18 mouse cellular contexts compared by ENCODE assay signal in the genomic region with DNA sequence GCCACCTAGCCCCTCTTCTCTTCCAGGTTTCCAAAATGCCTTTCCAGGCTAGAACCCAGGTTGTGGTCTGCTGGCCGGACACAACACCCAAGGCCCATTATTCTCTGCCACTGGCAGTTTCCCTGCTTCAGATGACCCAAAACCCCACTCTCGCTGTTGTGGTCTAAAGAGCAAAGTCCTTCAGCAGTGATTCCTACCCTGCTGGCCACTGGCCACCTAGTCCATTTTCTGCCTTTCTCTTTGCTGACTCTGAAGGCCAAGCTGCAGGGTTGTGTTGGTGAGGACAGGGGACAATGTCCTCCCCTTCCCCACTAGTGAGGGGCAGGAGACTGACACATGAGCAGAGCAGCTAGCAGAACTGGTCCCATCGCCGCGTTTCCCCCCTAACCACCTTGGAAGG. TPM values are rescaled to one million over a fixed set of nuclear protein-coding genes. Genes with fewer than 3 reads are reported as not detected.
DNase-seq lines count a peak whose midpoint lies in the region; ATAC-seq lines count a peak whose summit lies in the region.
"Had no signal": no experiment of that assay in that cellular context is flagged by ENCODE, and none has a peak within 500 bp of the region (broad histone marks: within the 10 kb centered on the region; RNA-seq: fewer than 3 reads in every experiment).

No protein-coding gene starts in this region.

- no peaks in the 10 kb centered on the region for H3K27me3 ChIP-seq in liver, embryonic 16.5 days (ENCODE audit: control insufficient read depth, insufficient read depth, low read depth, low read length)
- H3K27me3 ChIP-seq in liver, embryonic 12.5 days (replicated peaks), result no peaks in the 10 kb centered on the region
- no peaks in the 10 kb centered on the region for H3K27me3 ChIP-seq in embryonic facial prominence, embryonic 14.5 days (replicated peaks; ENCODE audit: control insufficient read depth, insufficient read depth, low read length)
- H3K27me3 ChIP-seq in stomach, embryonic 14.5 days (ENCODE audit: control insufficient read depth, insufficient read depth, low read length), result no peaks in the 10 kb centered on the region
- H3K27me3 ChIP-seq: midbrain, embryonic 12.5 days had no signal

- H3K27ac ChIP-seq in liver, embryonic 16.5 days (ENCODE audit: low read length), result no peak overlapping the region
- no peak overlapping the region for H3K27ac ChIP-seq in liver, embryonic 12.5 days
- H3K27ac ChIP-seq in embryonic facial prominence, embryonic 14.5 days (replicated peaks; ENCODE audit: low read depth, low read length), result peak overlapping the region; percentile 74
- H3K27ac ChIP-seq in stomach, embryonic 14.5 days (ENCODE audit: low read length), result peak overlapping the region; percentile 67; the same call in 1 of the 2 replicates
- H3K27ac ChIP-seq: heart, embryonic 10.5 days; midbrain, embryonic 12.5 days had no signal

- no peak overlapping the region for H3K4me3 ChIP-seq in liver, embryonic 16.5 days (ENCODE audit: low read depth, low read length)
- H3K4me3 ChIP-seq in liver, embryonic 12.5 days, result no peak overlapping the region
- H3K4me3 ChIP-seq in embryonic facial prominence, embryonic 14.5 days (ENCODE audit: low read depth, low read length), result no peak overlapping the region
- no peak overlapping the region for H3K4me3 ChIP-seq in stomach, embryonic 14.5 days (ENCODE audit: low read depth, low read length)
- H3K4me3 ChIP-seq: heart, embryonic 10.5 days; midbrain, embryonic 12.5 days had no signal

- H3K9ac ChIP-seq in liver, embryonic 16.5 days (ENCODE audit: low read depth, low read length), result no peak overlapping the region
- no peak overlapping the region for H3K9ac ChIP-seq in liver, embryonic 12.5 days
- no peak overlapping the region for H3K9ac ChIP-seq in embryonic facial prominence, embryonic 14.5 days (ENCODE audit: low read depth, low read length)
- no peak overlapping the region for H3K9ac ChIP-seq in stomach, embryonic 14.5 days (replicated peaks; ENCODE audit: low read depth, low read length)
- H3K9ac ChIP-seq: forebrain, postnatal 0 days; midbrain, embryonic 12.5 days had no signal

- H3K36me3 ChIP-seq in liver, embryonic 16.5 days (ENCODE audit: control insufficient read depth, insufficient read depth), result no peaks in the 10 kb centered on the region
- H3K36me3 ChIP-seq in liver, embryonic 12.5 days, result no peaks in the 10 kb centered on the region
- no peaks in the 10 kb centered on the region for H3K36me3 ChIP-seq in embryonic facial prominence, embryonic 14.5 days (ENCODE audit: control insufficient read depth, insufficient read depth, low read length)
- no peaks in the 10 kb centered on the region for H3K36me3 ChIP-seq in stomach, embryonic 14.5 days (ENCODE audit: control insufficient read depth, insufficient read depth, low read length)
- H3K36me3 ChIP-seq: G1E; heart, embryonic 10.5 days; midbrain, embryonic 12.5 days had no signal

- DNase-seq in embryonic facial prominence, embryonic 14.5 days (ENCODE audit: low spot score), result no peak
- DNase-seq in kidney, adult 9 months, result peak; percentile 87
- no peak for DNase-seq in thymus, postnatal 36 days
- DNase-seq: adrenal gland, postnatal 14 days; cerebellum, postnatal 25 days; forebrain, postnatal 0 days; gastrocnemius, postnatal 10 days; heart, postnatal 36 days; lung, postnatal 14 days had no signal

- no peaks in the 10 kb centered on the region for H3K9me3 ChIP-seq in liver, embryonic 16.5 days (replicated peaks; ENCODE audit: control insufficient read depth, low read length)
- H3K9me3 ChIP-seq in liver, embryonic 12.5 days (replicated peaks), result no peaks in the 10 kb centered on the region
- no peaks in the 10 kb centered on the region for H3K9me3 ChIP-seq in embryonic facial prominence, embryonic 14.5 days (ENCODE audit: control insufficient read depth, low read length)
- no peaks in the 10 kb centered on the region for H3K9me3 ChIP-seq in stomach, embryonic 14.5 days (ENCODE audit: control insufficient read depth, low read depth, low read length)
- H3K9me3 ChIP-seq: G1E; heart, embryonic 10.5 days; midbrain, embryonic 12.5 days had no signal

- H3K4me1 ChIP-seq in liver, embryonic 16.5 days (ENCODE audit: control insufficient read depth, low read depth, low read length), result peaks cover 3% of the 10 kb centered on the region
- H3K4me1 ChIP-seq in liver, embryonic 12.5 days, result no peaks in the 10 kb centered on the region
- H3K4me1 ChIP-seq in embryonic facial prominence, embryonic 14.5 days (ENCODE audit: control insufficient read depth, insufficient read depth, low read length), result no peaks in the 10 kb centered on the region
- no peaks in the 10 kb centered on the region for H3K4me1 ChIP-seq in stomach, embryonic 14.5 days (ENCODE audit: control insufficient read depth, insufficient read depth, low read length)

- ATAC-seq in liver, embryonic 16.5 days (ENCODE audit: low read depth), result 0 out of 2 replicates have a peak, but pooled peaks have one; percentile 21
- ATAC-seq in liver, embryonic 12.5 days, result no peak
- no peak for ATAC-seq in embryonic facial prominence, embryonic 14.5 days (ENCODE audit: low read depth)
- no peak for ATAC-seq in stomach, embryonic 14.5 days (ENCODE audit: insufficient number of reproducible peaks, insufficient read depth, low FRiP score, low read depth)
- no peak for ATAC-seq in cerebellum, adult (ENCODE audit: insufficient number of reproducible peaks, low FRiP score, low TSS enrichment)
- ATAC-seq: forebrain, postnatal 0 days had no signal

- H3K4me2 ChIP-seq in liver, embryonic 16.5 days (ENCODE audit: low read depth, low read length), result no peak overlapping the region
- no peak overlapping the region for H3K4me2 ChIP-seq in liver, embryonic 12.5 days
- H3K4me2 ChIP-seq in embryonic facial prominence, embryonic 14.5 days (ENCODE audit: low read depth, low read length), result no peak overlapping the region
- no peak overlapping the region for H3K4me2 ChIP-seq in stomach, embryonic 14.5 days (replicated peaks; ENCODE audit: low read depth, low read length)
- H3K4me2 ChIP-seq: midbrain, embryonic 12.5 days had no signal

- WGBS in liver, embryonic 16.5 days (ENCODE audit: insufficient replicate concordance), result 63% methylated on average over 5 of the region's 5 CpGs
- WGBS in liver, embryonic 12.5 days (ENCODE audit: insufficient replicate concordance), result 67% methylated on average over 5 of the region's 5 CpGs
- 69% methylated on average over 5 of the region's 5 CpGs for whole genome bisulfite sequencing in embryonic facial prominence, embryonic 14.5 days
- WGBS in stomach, embryonic 14.5 days, result 67% methylated on average over 5 of the region's 5 CpGs

RNA-seq across cellular contexts. Expression of gene Ceacam2, which starts 35.4 kb away (rescaled TPM):
- polyA plus RNA-seq in liver, embryonic 16.5 days (2015; fragmentation: Nextera tagmentation; extraction: Ambion mirVana), result not detected in 2 replicates
- not detected in 2 replicates for polyA plus RNA-seq in liver, embryonic 12.5 days (2016; fragmentation: Nextera tagmentation; extraction: Ambion mirVana)
- polyA plus RNA-seq in embryonic facial prominence, embryonic 14.5 days (2014; fragmentation: Nextera tagmentation; extraction: Ambion mirVana), result 0.19 TPM in 1 of 2 replicates, not detected in the other
- not detected in 2 replicates for polyA plus RNA-seq in stomach, embryonic 14.5 days (2014; fragmentation: Nextera tagmentation; extraction: Ambion mirVana)
- polyA plus RNA-seq: forebrain, postnatal 0 days; G1E; heart, embryonic 10.5 days; limb, embryonic 11.5 days; midbrain, embryonic 12.5 days had no signal

RNA-seq across cellular contexts. Expression of gene Erich4, which starts 40.6 kb away (rescaled TPM):
- 0.63 and 0.65 TPM in 2 replicates for polyA plus RNA-seq in liver, embryonic 16.5 days (2015; fragmentation: Nextera tagmentation; extraction: Ambion mirVana)
- 0.13 and 0.14 TPM in 2 replicates for polyA plus RNA-seq in liver, embryonic 12.5 days (2016; fragmentation: Nextera tagmentation; extraction: Ambion mirVana)
- not detected in 2 replicates for polyA plus RNA-seq in embryonic facial prominence, embryonic 14.5 days (2014; fragmentation: Nextera tagmentation; extraction: Ambion mirVana)
- polyA plus RNA-seq in stomach, embryonic 14.5 days (2014; fragmentation: Nextera tagmentation; extraction: Ambion mirVana), result not detected in 2 replicates
- polyA plus RNA-seq: forebrain, postnatal 0 days; G1E; heart, embryonic 10.5 days; limb, embryonic 11.5 days; midbrain, embryonic 12.5 days; testis, adult 2 months had no signal

RNA-seq across cellular contexts. Expression of gene Dmac2, which starts 44.1 kb away (rescaled TPM):
- polyA plus RNA-seq in liver, embryonic 16.5 days (2015; fragmentation: Nextera tagmentation; extraction: Ambion mirVana), result 8.1 and 8.9 TPM in 2 replicates
- 12.4 and 15.9 TPM in 2 replicates for polyA plus RNA-seq in liver, embryonic 12.5 days (2016; fragmentation: Nextera tagmentation; extraction: Ambion mirVana)
- polyA plus RNA-seq in embryonic facial prominence, embryonic 14.5 days (2014; fragmentation: Nextera tagmentation; extraction: Ambion mirVana), result 27.9 and 30.3 TPM in 2 replicates
- 39.0 and 44.9 TPM in 2 replicates for polyA plus RNA-seq in stomach, embryonic 14.5 days (2014; fragmentation: Nextera tagmentation; extraction: Ambion mirVana)

RNA-seq across cellular contexts. Expression of gene B3gnt8, which starts 51.3 kb away (rescaled TPM):
- 2.9 and 3.1 TPM in 2 replicates for polyA plus RNA-seq in liver, embryonic 16.5 days (2015; fragmentation: Nextera tagmentation; extraction: Ambion mirVana)
- polyA plus RNA-seq in liver, embryonic 12.5 days (2016; fragmentation: Nextera tagmentation; extraction: Ambion mirVana), result 2.6 and 2.9 TPM in 2 replicates
- 5.6 and 5.8 TPM in 2 replicates for polyA plus RNA-seq in embryonic facial prominence, embryonic 14.5 days (2014; fragmentation: Nextera tagmentation; extraction: Ambion mirVana)
- polyA plus RNA-seq in stomach, embryonic 14.5 days (2014; fragmentation: Nextera tagmentation; extraction: Ambion mirVana), result 6.2 and 6.5 TPM in 2 replicates

Comparison
In these comparisons a context has a peak if more than half of its experiments do, and no peak if none do; other contexts are left out.
1. H3K27ac ChIP-seq: peak in embryonic facial prominence, embryonic 14.5 days (single experiment) and stomach, embryonic 14.5 days (single experiment); none in liver, embryonic 16.5 days (single experiment) and liver, embryonic 12.5 days (single experiment).